Mouse (Mus musculus) MEL (cell line): ENCODE data around the gene Stx4a. TPM values are rescaled to one million over a fixed set of nuclear protein-coding genes. Genes with fewer than 3 reads are reported as not detected.

Source experiments
- DNase-seq: peaks from one replicate; pipeline ENCODE4 v3.0.0; 2011; ENCODE audit warnings: low read depth, low spot score
- H3K27ac ChIP-seq: 2 replicates; pipeline ENCODE4 v1.5.1; 2012; ENCODE audit warnings: low read depth, mild to moderate bottlenecking, control low read depth, low read length, moderate library complexity; ENCODE audit not compliant: control insufficient read depth
- H3K27me3 ChIP-seq, 2 experiments: fragments of 150-350 bp in 1 of 2; sonication (generic) in 1 of 2; 2 replicates each; pipeline ENCODE4 v1.6.1; 2012; ENCODE audit warnings: low read length in 2 of 2, mild to moderate bottlenecking in 2 of 2, improper control_type of control experiment in 1 of 2, moderate library complexity in 1 of 2; ENCODE audit not compliant: insufficient read depth in 2 of 2, control insufficient read depth in 1 of 2
- H3K36me3 ChIP-seq, 2 experiments: 2 replicates each; pipeline ENCODE4 v1.6.1; 2012 to 2014; ENCODE audit warnings: low read length in 2 of 2, improper control_type of control experiment in 1 of 2, inconsistent platforms in 1 of 2, mild to moderate bottlenecking in 1 of 2; ENCODE audit not compliant: insufficient read depth in 2 of 2, control insufficient read depth in 1 of 2
- H3K4me1 ChIP-seq, 2 experiments: fragments of 150-350 bp in 1 of 2; sonication (generic) in 1 of 2; 2 replicates each; pipeline ENCODE4 v1.6.1; 2012; ENCODE audit warnings: low read length in 2 of 2, improper control_type of control experiment in 1 of 2, mild to moderate bottlenecking in 1 of 2; ENCODE audit not compliant: insufficient read depth in 2 of 2, control insufficient read depth in 1 of 2
- H3K4me3 ChIP-seq, 2 experiments: fragments of 150-350 bp in 1 of 2; sonication (generic) in 1 of 2; 2 replicates each; pipeline ENCODE4 v1.5.1; 2012; ENCODE audit warnings: low read depth in 2 of 2, low read length in 2 of 2, mild to moderate bottlenecking in 2 of 2, moderate library complexity in 2 of 2, control low read depth in 1 of 2, improper control_type of control experiment in 1 of 2; ENCODE audit not compliant: control insufficient read depth in 1 of 2, insufficient read depth in 1 of 2
- H3K79me2 ChIP-seq: 2 replicates; pipeline ENCODE4 v1.6.1; 2012; ENCODE audit warnings: mild to moderate bottlenecking, low read length, moderate library complexity; ENCODE audit not compliant: control insufficient read depth, poor library complexity, insufficient read depth
- H3K9ac ChIP-seq: 2 replicates; pipeline ENCODE4 v1.6.1; 2012; ENCODE audit warnings: low read depth, mild to moderate bottlenecking, control low read depth, low read length, moderate library complexity; ENCODE audit not compliant: control insufficient read depth, poor library complexity, severe bottlenecking
- H3K9me3 ChIP-seq: fragments of 150-350 bp; sonication (generic); replicated peaks from 2 replicates; pipeline ENCODE4 v1.6.1; 2012; ENCODE audit warnings: mild to moderate bottlenecking, low read length, improper control_type of control experiment, moderate library complexity; ENCODE audit not compliant: insufficient read depth
- BHLHE40 ChIP-seq: IDR thresholded peaks from 2 replicates; pipeline ENCODE4 v1.6.1; 2012; ENCODE audit warnings: low read depth, mild to moderate bottlenecking, inconsistent platforms, low read length, improper control_type of control experiment, borderline replicate concordance
- CHD1 ChIP-seq: IDR thresholded peaks from 2 replicates; pipeline ENCODE4 v1.6.1; 2012; ENCODE audit warnings: low read depth, mild to moderate bottlenecking, inconsistent platforms, low read length, improper control_type of control experiment
- CHD2 ChIP-seq: IDR thresholded peaks from 2 replicates; pipeline ENCODE4 v1.6.1; 2011; ENCODE audit warnings: low read length, improper control_type of control experiment
- CTCF ChIP-seq, 3 experiments: IDR thresholded peaks in 2 of 3; conservative IDR thresholded peaks in 1 of 3; 2 replicates each; pipeline ENCODE4 v1.5.1; 2011 to 2012; ENCODE audit warnings: low read length in 3 of 3, low read depth in 2 of 3, mild to moderate bottlenecking in 2 of 3, improper control_type of control experiment in 1 of 3, inconsistent platforms in 1 of 3, mixed read lengths in 1 of 3, moderate library complexity in 1 of 3; ENCODE audit not compliant: control insufficient read depth in 1 of 3, insufficient read depth in 1 of 3, poor library complexity in 1 of 3, severe bottlenecking in 1 of 3
- EP300 ChIP-seq, 2 experiments: IDR thresholded peaks; 2 replicates each; pipeline ENCODE4 v1.6.1; 2011; ENCODE audit warnings: improper control_type of control experiment in 2 of 2, low read length in 2 of 2, low read depth in 1 of 2, mild to moderate bottlenecking in 1 of 2
- ETS1 ChIP-seq: IDR thresholded peaks from 2 replicates; pipeline ENCODE4 v1.6.1; 2012; ENCODE audit warnings: low read depth, mild to moderate bottlenecking, inconsistent platforms, low read length, improper control_type of control experiment, moderate library complexity
- GABPA ChIP-seq: IDR thresholded peaks from 2 replicates; pipeline ENCODE4 v1.6.1; 2012; ENCODE audit warnings: low read depth, mild to moderate bottlenecking, inconsistent platforms, low read length, improper control_type of control experiment, moderate library complexity
- GATA1 ChIP-seq: IDR thresholded peaks from 2 replicates; pipeline ENCODE4 v1.6.1; 2011; ENCODE audit warnings: low read depth, low read length, improper control_type of control experiment
- JUND ChIP-seq: IDR thresholded peaks from 2 replicates; pipeline ENCODE4 v1.6.1; 2011; ENCODE audit warnings: low read depth, mild to moderate bottlenecking, improper control_type of control experiment, low read length
- KAT2A ChIP-seq: conservative IDR thresholded peaks from 2 replicates; pipeline ENCODE4 v1.6.1; 2012; ENCODE audit warnings: low read depth, low read length, improper control_type of control experiment, inconsistent platforms
- MAFK ChIP-seq: IDR thresholded peaks from 2 replicates; pipeline ENCODE4 v1.6.1; 2011; ENCODE audit warnings: low read depth, mild to moderate bottlenecking, low read length, improper control_type of control experiment, borderline replicate concordance
- MAX ChIP-seq: IDR thresholded peaks from 2 replicates; pipeline ENCODE4 v1.6.1; 2011; ENCODE audit warnings: low read length, improper control_type of control experiment
- MEF2A ChIP-seq: IDR thresholded peaks from 2 replicates; pipeline ENCODE4 v1.6.1; 2014; ENCODE audit warnings: low read depth, mild to moderate bottlenecking, inconsistent platforms, low read length, improper control_type of control experiment; ENCODE audit not compliant: poor library complexity, insufficient replicate concordance, severe bottlenecking; ENCODE audit errors: extremely low read depth
- MYB ChIP-seq: IDR thresholded peaks from 2 replicates; pipeline ENCODE4 v1.6.1; 2011; ENCODE audit warnings: mild to moderate bottlenecking, low read depth, low read length, improper control_type of control experiment
- POLR2A ChIP-seq, 2 experiments: IDR thresholded peaks; 2 replicates each; pipeline ENCODE4 v1.6.1; 2011 to 2012; ENCODE audit warnings: low read length in 2 of 2, mild to moderate bottlenecking in 2 of 2, control low read depth in 1 of 2, improper control_type of control experiment in 1 of 2, low read depth in 1 of 2, moderate library complexity in 1 of 2; ENCODE audit not compliant: control insufficient read depth in 1 of 2, insufficient read depth in 1 of 2, poor library complexity in 1 of 2
- POLR2AphosphoS2 ChIP-seq: IDR thresholded peaks from 2 replicates; pipeline ENCODE4 v1.6.1; 2011; ENCODE audit warnings: low read length, improper control_type of control experiment
- POLR2AphosphoS5 ChIP-seq: IDR thresholded peaks from 2 replicates; pipeline ENCODE4 v1.6.1; 2012; ENCODE audit warnings: low read depth, borderline replicate concordance, mild to moderate bottlenecking, inconsistent platforms, low read length, moderate library complexity, mixed read lengths
- RAD21 ChIP-seq: IDR thresholded peaks from 2 replicates; pipeline ENCODE4 v1.6.1; 2011; ENCODE audit warnings: mild to moderate bottlenecking, low read depth, low read length, improper control_type of control experiment
- RCOR1 ChIP-seq: IDR thresholded peaks from 2 replicates; pipeline ENCODE4 v1.6.1; 2012; ENCODE audit warnings: low read depth, mild to moderate bottlenecking, inconsistent platforms, low read length, improper control_type of control experiment
- SMC3 ChIP-seq: IDR thresholded peaks from 2 replicates; pipeline ENCODE4 v1.6.1; 2011; ENCODE audit warnings: low read depth, low read length, improper control_type of control experiment
- TAL1 ChIP-seq: IDR thresholded peaks from 2 replicates; pipeline ENCODE4 v1.6.1; 2012; ENCODE audit warnings: mild to moderate bottlenecking, inconsistent platforms, low read length, moderate library complexity, mixed read lengths
- TBP ChIP-seq: IDR thresholded peaks from 2 replicates; pipeline ENCODE4 v1.8.0; 2011; ENCODE audit warnings: low read depth, low read length, improper control_type of control experiment
- USF1 ChIP-seq: IDR thresholded peaks from 2 replicates; pipeline ENCODE4 v1.6.1; 2014; ENCODE audit warnings: low read depth, mild to moderate bottlenecking, inconsistent platforms, low read length, improper control_type of control experiment, moderate library complexity
- ZC3H11A ChIP-seq: IDR thresholded peaks from 2 replicates; pipeline ENCODE4 v1.6.1; 2012; ENCODE audit warnings: low read depth, mild to moderate bottlenecking, inconsistent platforms, low read length, improper control_type of control experiment
- ZMIZ1 ChIP-seq: IDR thresholded peaks from 2 replicates; pipeline ENCODE4 v1.6.1; 2012; ENCODE audit warnings: low read depth, mild to moderate bottlenecking, inconsistent platforms, low read length, improper control_type of control experiment, moderate library complexity
- ZNF384 ChIP-seq: IDR thresholded peaks from 2 replicates; pipeline ENCODE4 v1.6.1; 2012; ENCODE audit warnings: low read depth, mild to moderate bottlenecking, inconsistent platforms, low read length, improper control_type of control experiment
- polyA plus RNA-seq, 2 experiments: library from polyadenylated mRNA; stranded (reverse) in 1 of 2; unstranded in 1 of 2; fragments of >175 nt in 1 of 2; fragments of >200 nt in 1 of 2; gene quantifications; 2 replicates each; pipeline versions ENCODE4 v1.2.1 to v1.2.4; 2012; ENCODE audit warnings: low replicate concordance in 2 of 2, low read depth in 1 of 2; ENCODE audit not compliant: insufficient read length in 2 of 2, insufficient read depth in 1 of 2, missing spikeins in 1 of 2
- total RNA-seq: library from RNA; depleted of rRNA; stranded (reverse); fragments of 300-350 nt; gene quantifications from 2 replicates; pipeline ENCODE4 v1.2.3, GENCODE M21; 2012

The Stx4a gene
- total and polyA plus RNA-seq, 3 experiments = 47.8 to 121 TPM; not detected in 1

DNA sequence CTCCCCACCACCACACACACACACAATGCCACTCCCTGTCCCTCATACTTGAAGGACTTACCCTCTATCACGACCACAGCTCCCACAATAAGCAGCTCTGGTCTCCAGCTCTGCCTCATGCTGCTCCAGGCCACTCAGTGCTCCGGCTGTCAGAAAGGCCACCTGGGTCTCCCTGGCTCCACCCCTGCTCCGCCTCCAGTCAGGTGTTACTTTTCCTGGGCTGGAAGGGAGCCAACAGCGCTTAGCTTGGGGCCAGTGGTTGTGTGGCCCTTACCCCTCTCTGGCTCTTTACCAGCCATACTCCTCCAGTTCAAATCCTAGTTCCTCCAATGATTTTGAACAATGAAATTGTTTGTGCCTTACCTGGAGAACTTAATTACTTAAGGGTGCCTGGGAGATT lies 66.7 kb downstream of the Stx4a start, which contains the start of gene Prss53:
Prss53 (minus strand) TSS at position 173 of the 400 bp plus-strand sequence.
- no peaks in the 10 kb centered on the region for H3K9me3 ChIP-seq
- H3K27ac ChIP-seq = no peak within 1 kb of the TSS
- no peaks in the 10 kb centered on the region for H3K27me3 ChIP-seq
- DNase-seq = no peak
- H3K79me2 ChIP-seq = no peaks in the 10 kb centered on the region
- H3K4me3 ChIP-seq = no peak within 1 kb of the TSS
- TF ChIP-seq MEF2A (no peak), TAL1 (no peak), ZC3H11A (no peak), GATA1 (no peak), MYB (no peak), CHD1 (no peak), ZNF384 (no peak), CTCF (IDR thresholded peaks at IDR 0.05 in 2 of 3, conservative IDR thresholded peaks at IDR 0.05 in 1 of 3; ENCODE audit: control insufficient read depth in 1 of 3, insufficient read depth in 1 of 3, low read depth in 2 of 3, low read length in 3 of 3, poor library complexity in 1 of 3, severe bottlenecking in 1 of 3) (no peak), MAFK (no peak), POLR2AphosphoS5 (no peak), EP300 (IDR thresholded peaks at IDR 0.05; ENCODE audit: low read depth in 1 of 2, low read length in 2 of 2) (no peak), SMC3 (no peak), USF1 (no peak)
- TF ChIP-seq, all 39 proteins: peak for 0
- H3K9ac ChIP-seq = no peak within 1 kb of the TSS
- H3K36me3 ChIP-seq = peaks cover 6 to 7% of the 10 kb centered on the region in 2 experiments; a peak in 2 of 4 replicates
- peaks cover 0 to 13% of the 10 kb centered on the region in 2 experiments; a peak in 3 of 4 replicates for H3K4me1 ChIP-seq

DNA sequence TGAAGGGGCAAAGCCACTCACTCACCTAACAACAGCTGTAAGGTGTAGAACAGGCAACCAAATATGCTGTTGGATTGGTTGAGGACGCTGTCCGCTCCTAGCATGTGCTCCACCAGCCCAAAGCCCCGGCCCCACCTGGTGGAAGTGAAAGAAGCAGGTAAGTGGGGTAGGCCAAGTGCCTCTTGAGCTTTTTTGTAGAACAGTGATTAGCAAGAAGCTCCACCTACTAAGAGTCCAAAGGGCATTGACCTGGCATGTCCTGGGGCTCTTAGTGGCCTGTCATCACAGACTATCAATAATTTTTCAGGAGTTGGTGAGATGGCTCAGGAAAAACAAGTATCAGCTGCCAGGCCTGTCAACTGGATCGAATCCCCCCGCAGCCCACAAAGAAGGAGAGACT lies 70.4 kb downstream of the Stx4a start:
- no peaks in the 10 kb centered on the region for H3K27me3 ChIP-seq
- H3K4me1 ChIP-seq = peaks cover 18 to 31% of the 10 kb centered on the region in 2 experiments
- no peaks in the 10 kb centered on the region for H3K79me2 ChIP-seq
- no peak for DNase-seq
- peak overlapping the region; percentile 76; the same call in 1 of the 2 replicates for H3K9ac ChIP-seq
- H3K9me3 ChIP-seq = no peaks in the 10 kb centered on the region
- H3K36me3 ChIP-seq = peaks cover 0 to 15% of the 10 kb centered on the region in 2 experiments; a peak in 2 of 4 replicates
- peak overlapping the region in 1 of 2 experiments; percentile 75; a peak in 1 of 4 replicates for H3K4me3 ChIP-seq
- TF ChIP-seq KAT2A = no peak
- TF ChIP-seq, all 39 proteins: peak for 0
- no peak overlapping the region for H3K27ac ChIP-seq

DNA sequence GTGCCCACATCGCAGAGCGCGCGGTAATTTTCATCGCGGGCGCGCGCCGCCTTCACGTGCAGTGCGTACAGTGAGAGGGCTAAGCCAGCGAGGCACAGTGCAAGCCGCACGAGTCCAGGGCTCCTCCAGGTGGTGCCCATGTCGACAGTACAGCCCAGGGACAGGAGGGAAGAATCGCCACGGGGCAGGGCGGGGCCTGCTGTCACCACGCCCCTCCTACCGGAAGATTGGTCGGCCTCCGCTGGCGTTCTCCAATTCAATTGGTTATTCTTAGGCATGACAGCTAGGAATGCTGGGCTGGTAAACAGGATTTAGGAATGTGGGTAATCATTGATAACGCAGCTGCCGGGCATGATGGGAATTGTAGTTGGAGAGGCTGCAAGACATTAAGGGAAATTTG lies 71.3 kb downstream of the Stx4a start, which contains the start of the genes Gm21974 and Vkorc1:
Gm21974 (minus strand) TSS at position 13 of the 400 bp plus-strand sequence.
Vkorc1 (minus strand) TSS at position 176 of the 400 bp plus-strand sequence.
- Histone ChIP-seq H3K9ac (peak within 1 kb of the TSS; percentile 76), H3K79me2 (no peaks in the 10 kb centered on the region), H3K27me3 (no peaks in the 10 kb centered on the region), H3K4me1 (peaks cover 23 to 41% of the 10 kb centered on the region in 2 experiments), H3K9me3 (no peaks in the 10 kb centered on the region), H3K27ac (peak within 1 kb of the TSS; percentile 30), H3K4me3 (peak within 1 kb of the TSS; percentile 62 to 75), H3K36me3 (peaks cover 0 to 22% of the 10 kb centered on the region in 2 experiments; a peak in 2 of 4 replicates)
- DNase-seq = peak; percentile 96
- TF ChIP-seq ZNF384 = no peak
- TF ChIP-seq RAD21 = no peak; the same call in none of the 2 replicates
- no peak for TF ChIP-seq ZMIZ1
- TF ChIP-seq ETS1 = 0 out of 2 replicates have a peak, but pooled peaks have one; percentile 34
- TF ChIP-seq TBP = peak; percentile 23; the same call in 1 of the 2 replicates
- TF ChIP-seq GABPA = no peak
- TF ChIP-seq KAT2A = peak; percentile 95
- TF ChIP-seq POLR2AphosphoS2 = peak; percentile 78
- no peak; the same call in 1 of the 2 replicates for TF ChIP-seq CHD2
- no peak for TF ChIP-seq CHD1
- no peak for TF ChIP-seq MEF2A
- no peak for TF ChIP-seq RCOR1
- no peak for TF ChIP-seq JUND
- TF ChIP-seq BHLHE40 = peak; percentile 85
- TF ChIP-seq MAX = peak; percentile 91
- peak; percentile 94 for TF ChIP-seq GATA1
- TF ChIP-seq POLR2A (IDR thresholded peaks at IDR 0.05; ENCODE audit: control insufficient read depth in 1 of 2, insufficient read depth in 1 of 2, low read depth in 1 of 2, low read length in 2 of 2, poor library complexity in 1 of 2) = peak; percentile 59 to 72; a peak in 3 of 4 replicates
